Mouse (Mus musculus) B cell, adult 2 months (primary cell): ENCODE measurements around the gene Fam198b.

ENCODE experiments used
- DNase-seq, 2 experiments: peaks; one replicate each; pipeline ENCODE4 v3.0.0; 2022

Fam198b gene

GRCm38 (mm10) chr3:79884305-79884704 lies at the start of gene Fam198b:
Gene Fam198b (plus strand): TSS chr3:79884533.
- DNase-seq = no peak

GRCm38 (mm10) chr3:79838751-79839150 lies 45.6 kb upstream of the Fam198b start:
- peak; percentile 19 to 32 for DNase-seq

- no peak for DNase-seq
Measured at GRCm38 (mm10) chr3:79841475-79841874, 42.9 kb upstream of the Fam198b start.

- DNase-seq = peak; percentile 75 to 82
Measured at GRCm38 (mm10) chr3:79842165-79842564, 42.2 kb upstream of the Fam198b start.

- peak; percentile 74 to 75 for DNase-seq
Measured at GRCm38 (mm10) chr3:79842616-79843016, 41.7 kb upstream of the Fam198b start.

GRCm38 (mm10) chr3:79843999-79844398 lies 40.3 kb upstream of the Fam198b start:
- peak; percentile 28 to 43 for DNase-seq

- no peak for DNase-seq
Measured at GRCm38 (mm10) chr3:79846633-79847032, 37.7 kb upstream of the Fam198b start.

GRCm38 (mm10) chr3:79848841-79849240 lies 35.5 kb upstream of the Fam198b start:
- DNase-seq = no peak

GRCm38 (mm10) chr3:79849621-79850020 lies 34.7 kb upstream of the Fam198b start:
- DNase-seq = no peak

- no peak for DNase-seq
Measured at GRCm38 (mm10) chr3:79850656-79851055, 33.7 kb upstream of the Fam198b start.

- no peak for DNase-seq
Measured at GRCm38 (mm10) chr3:79852108-79852507, 32.2 kb upstream of the Fam198b start.

- DNase-seq = no peak
Measured at GRCm38 (mm10) chr3:79852654-79853166, 31.6 kb upstream of the Fam198b start, which contains the start of gene Tmem144. Gene Tmem144 (minus strand): TSS chr3:79852773.

- DNase-seq = no peak
Measured at GRCm38 (mm10) chr3:79857780-79858179, 26.6 kb upstream of the Fam198b start.

- DNase-seq = no peak
Measured at GRCm38 (mm10) chr3:79858221-79858620, 26.1 kb upstream of the Fam198b start.

GRCm38 (mm10) chr3:79864824-79865223 lies 19.5 kb upstream of the Fam198b start:
- no peak for DNase-seq

GRCm38 (mm10) chr3:79866089-79866488 lies 18.2 kb upstream of the Fam198b start:
- no peak for DNase-seq

GRCm38 (mm10) chr3:79866526-79866925 lies 17.8 kb upstream of the Fam198b start:
- no peak for DNase-seq

- DNase-seq = no peak
Measured at GRCm38 (mm10) chr3:79867121-79867709, 17.1 kb upstream of the Fam198b start.

- DNase-seq = no peak
Measured at GRCm38 (mm10) chr3:79875471-79875870, 8.9 kb upstream of the Fam198b start.

- no peak for DNase-seq
Measured at GRCm38 (mm10) chr3:79878350-79878749, 6.0 kb upstream of the Fam198b start.

GRCm38 (mm10) chr3:79879246-79879645 lies 5.1 kb upstream of the Fam198b start:
- DNase-seq = no peak

- no peak for DNase-seq
Measured at GRCm38 (mm10) chr3:79881645-79882044, 2.7 kb upstream of the Fam198b start.

- DNase-seq = peak; percentile 64 to 71
Measured at GRCm38 (mm10) chr3:79883092-79883491, 1.2 kb upstream of the Fam198b start.

- peak; percentile 32 to 45 for DNase-seq
Measured at GRCm38 (mm10) chr3:79884761-79885189, 442 bp downstream of the Fam198b start.
